Mouse (Mus musculus) small intestine, adult 2 months (tissue): ENCODE results near the gene She. TPM values are rescaled to one million over a fixed set of nuclear protein-coding genes. Genes with fewer than 3 reads are reported as not detected.
A peak's percentile ranks its signal among the peaks of the same experiment; 100 is the strongest.

ENCODE experiments used
- H3K27ac ChIP-seq: fragments of 200-500 bp; 2 replicates; pipeline ENCODE4 v1.5.1; 2012; ENCODE audit warnings: low read depth, low read length, control low read depth, inconsistent platforms; ENCODE audit not compliant: insufficient read depth
- H3K27me3 ChIP-seq: fragments of 200-500 bp; 2 replicates; pipeline ENCODE4 v1.6.1; 2012; ENCODE audit warnings: mild to moderate bottlenecking, moderate library complexity, low read length, inconsistent platforms; ENCODE audit not compliant: control insufficient read depth, insufficient read depth
- H3K36me3 ChIP-seq: fragments of 200-500 bp; 2 replicates; pipeline ENCODE4 v1.6.1; 2012; ENCODE audit warnings: mild to moderate bottlenecking, low read length, control low read depth, inconsistent platforms; ENCODE audit not compliant: control insufficient read depth, insufficient read depth
- H3K4me1 ChIP-seq: fragments of 200-500 bp; 2 replicates; pipeline ENCODE4 v1.6.1; 2012; ENCODE audit warnings: low read length, inconsistent platforms, mixed read lengths; ENCODE audit not compliant: control insufficient read depth, insufficient read depth, insufficient read length
- H3K4me3 ChIP-seq: fragments of 200-500 bp; 2 replicates; pipeline ENCODE4 v1.5.1; 2012; ENCODE audit warnings: low read depth, mild to moderate bottlenecking, control low read depth, inconsistent platforms, low read length, moderate library complexity
- CTCF ChIP-seq: fragments of 200-500 bp; IDR thresholded peaks from 2 replicates; pipeline ENCODE4 v1.5.1; 2012; ENCODE audit warnings: low read depth, mild to moderate bottlenecking, control low read depth, inconsistent platforms, low read length, moderate library complexity, mixed read lengths; ENCODE audit not compliant: insufficient replicate concordance, insufficient read length; ENCODE audit errors: extremely low read depth
- POLR2A ChIP-seq: fragments of 200-500 bp; IDR thresholded peaks from 2 replicates; pipeline ENCODE4 v1.6.1; 2012; ENCODE audit warnings: low read depth, mild to moderate bottlenecking, control low read depth, inconsistent platforms, low read length, moderate library complexity
- WGBS: fragments of 180-500 bp; shearing (Covaris S2); methylation state at CpG from one replicate; pipeline ENCODE4 v1.1.7; 2018; 5-methylcytosine and 5-hydroxymethylcytosine counted together
- polyA plus RNA-seq: library from polyadenylated mRNA; depleted of rRNA; stranded (reverse); fragments of >200 nt; gene quantifications from 2 replicates; pipeline ENCODE4 v1.2.3, GENCODE M21; 2012

She gene
- polyA plus RNA-seq, 1 experiment: 0.79 TPM

DNA sequence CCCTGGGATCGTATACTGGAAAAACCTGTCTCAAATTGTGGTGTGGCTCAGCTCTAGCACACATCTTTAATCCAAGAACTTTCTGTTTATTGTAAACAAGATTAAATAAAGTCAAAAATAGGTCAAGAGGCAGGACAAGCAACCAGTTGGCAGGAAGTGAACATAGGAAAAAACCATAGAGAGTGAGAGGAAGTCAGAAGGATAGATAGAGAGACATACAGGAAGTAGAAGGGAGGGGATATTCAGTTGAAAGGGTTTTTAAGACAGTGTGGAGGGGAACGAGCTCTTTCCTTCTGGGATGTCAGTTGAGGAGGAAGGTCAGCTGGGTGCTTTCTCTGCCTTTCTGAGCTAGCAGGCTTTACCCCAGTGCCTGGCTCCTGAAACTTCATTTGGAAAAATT, 7.6 kb upstream of the She start:
- 45% methylated on average over 2 of the region's 2 CpGs for WGBS
- H3K4me3 ChIP-seq: no peak overlapping the region
- TF ChIP-seq CTCF (no peak), POLR2A (no peak)
- no peak overlapping the region for H3K27ac ChIP-seq
- no peaks in the 10 kb centered on the region for H3K4me1 ChIP-seq
- no peaks in the 10 kb centered on the region for H3K36me3 ChIP-seq
- H3K27me3 ChIP-seq: no peaks in the 10 kb centered on the region; the same call in 1 of the 2 replicates

DNA sequence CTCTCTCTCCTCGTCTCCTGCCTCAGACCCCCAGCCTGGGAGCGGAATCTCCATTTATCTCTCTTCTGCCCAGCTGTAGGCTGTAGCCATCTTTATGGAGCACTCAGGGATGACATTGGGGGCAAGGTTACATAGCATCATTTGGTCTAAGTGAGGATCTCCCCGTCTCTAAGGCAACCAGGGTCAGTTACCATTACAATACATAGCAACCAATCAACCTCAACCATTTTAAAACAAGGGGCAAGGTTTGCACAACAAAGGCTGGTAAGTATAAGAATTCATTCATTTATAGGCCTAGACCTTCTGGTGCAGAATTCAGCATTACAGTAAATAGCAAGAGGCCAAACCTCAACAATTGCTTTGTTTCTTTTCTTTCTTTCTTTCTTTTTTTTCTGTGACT, 4.9 kb upstream of the She start:
- H3K27me3 ChIP-seq: peaks cover 6% of the 10 kb centered on the region
- WGBS: 76% methylated on average over 3 of the region's 3 CpGs
- no peaks in the 10 kb centered on the region for H3K36me3 ChIP-seq
- H3K4me3 ChIP-seq: no peak overlapping the region
- TF ChIP-seq POLR2A (no peak), CTCF (no peak)
- no peak overlapping the region for H3K27ac ChIP-seq
- H3K4me1 ChIP-seq: no peaks in the 10 kb centered on the region

DNA sequence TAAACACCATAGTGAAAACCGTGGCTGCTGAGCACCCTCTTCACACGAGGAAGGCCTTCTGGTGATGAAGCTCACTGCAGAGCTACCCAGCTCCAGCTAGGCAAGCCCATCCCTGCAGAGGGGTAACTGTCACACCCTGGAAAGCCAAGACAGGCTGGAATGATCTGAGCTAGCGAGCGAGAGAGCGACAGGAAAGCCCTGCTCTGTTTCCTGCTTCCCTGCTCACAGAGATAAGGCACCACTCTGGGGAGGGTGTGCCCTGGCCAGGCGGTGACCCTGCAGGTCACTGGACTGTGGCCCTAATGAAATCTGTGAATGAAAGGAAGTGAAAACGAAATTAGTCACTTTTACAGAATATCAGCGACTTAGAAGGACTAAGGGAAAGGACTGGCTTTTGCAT, 4.2 kb downstream of the She start:
- H3K27ac ChIP-seq: no peak overlapping the region
- TF ChIP-seq POLR2A (no peak), CTCF (no peak)
- no peaks in the 10 kb centered on the region for H3K36me3 ChIP-seq
- H3K4me1 ChIP-seq: peaks cover 7% of the 10 kb centered on the region
- 0 out of 2 replicates have a peak overlapping the region, but pooled peaks have one; percentile 6 for H3K4me3 ChIP-seq
- H3K27me3 ChIP-seq: peaks cover 19% of the 10 kb centered on the region
- 22% methylated on average over 8 of the region's 8 CpGs for WGBS

DNA sequence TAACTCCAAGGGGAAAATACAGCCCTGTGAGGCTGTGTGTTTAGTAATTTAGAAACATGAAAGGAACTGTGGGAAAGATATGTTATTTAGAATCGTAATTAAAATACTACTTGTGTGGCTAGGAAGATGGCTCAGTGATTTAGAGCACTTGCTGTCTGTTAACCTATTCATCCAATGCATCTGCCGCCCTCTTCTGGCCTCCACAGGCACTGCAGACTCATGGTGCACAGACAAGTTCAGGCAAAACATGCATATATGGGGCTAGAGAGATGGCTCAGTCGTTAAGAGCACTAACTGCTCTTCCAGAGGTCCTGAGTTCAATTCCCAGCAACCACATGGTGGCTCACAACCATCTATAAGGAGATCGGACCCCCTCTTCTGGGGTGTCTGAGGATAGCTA, 11.1 kb downstream of the She start:
- Histone ChIP-seq H3K4me3 (no peak overlapping the region), H3K27ac (no peak overlapping the region), H3K27me3 (no peaks in the 10 kb centered on the region), H3K4me1 (no peaks in the 10 kb centered on the region), H3K36me3 (no peaks in the 10 kb centered on the region)
- WGBS: 67% methylated on average over 4 of the region's 4 CpGs
- TF ChIP-seq POLR2A: no peak
- peak; percentile 49; the same call in 1 of the 2 replicates for TF ChIP-seq CTCF

GRCm38 (mm10) chr3:89843148-89843547, 12.0 kb downstream of the She start:
- H3K4me1 ChIP-seq: no peaks in the 10 kb centered on the region
- no peak overlapping the region for H3K4me3 ChIP-seq
- H3K27ac ChIP-seq: no peak overlapping the region
- WGBS: 41% methylated on average over 9 of the region's 9 CpGs
- TF ChIP-seq POLR2A: no peak
- no peak for TF ChIP-seq CTCF
- no peaks in the 10 kb centered on the region for H3K36me3 ChIP-seq
- no peaks in the 10 kb centered on the region for H3K27me3 ChIP-seq

GRCm38 (mm10) chr3:89845814-89846213, 14.6 kb downstream of the She start:
- 71% methylated on average over 9 of the region's 9 CpGs for WGBS
- TF ChIP-seq CTCF: no peak
- TF ChIP-seq POLR2A: no peak
- Histone ChIP-seq H3K27ac (no peak overlapping the region), H3K36me3 (no peaks in the 10 kb centered on the region), H3K4me1 (no peaks in the 10 kb centered on the region), H3K4me3 (no peak overlapping the region), H3K27me3 (no peaks in the 10 kb centered on the region)

GRCm38 (mm10) chr3:89847126-89847525, 16.0 kb downstream of the She start:
- Histone ChIP-seq H3K4me3 (no peak overlapping the region), H3K4me1 (no peaks in the 10 kb centered on the region), H3K36me3 (no peaks in the 10 kb centered on the region), H3K27ac (no peak overlapping the region), H3K27me3 (no peaks in the 10 kb centered on the region)
- 77% methylated on average over 3 of the region's 3 CpGs for WGBS
- TF ChIP-seq POLR2A (no peak), CTCF (no peak)
